Mouse (Mus musculus): ENCODE results near the gene Elp4. TPM values are rescaled to one million over a fixed set of nuclear protein-coding genes. Genes with fewer than 3 reads are reported as not detected.

Gene Elp4
- polyA plus RNA-seq, 1 experiment from 2014 or later, result 33.6 TPM

DNA sequence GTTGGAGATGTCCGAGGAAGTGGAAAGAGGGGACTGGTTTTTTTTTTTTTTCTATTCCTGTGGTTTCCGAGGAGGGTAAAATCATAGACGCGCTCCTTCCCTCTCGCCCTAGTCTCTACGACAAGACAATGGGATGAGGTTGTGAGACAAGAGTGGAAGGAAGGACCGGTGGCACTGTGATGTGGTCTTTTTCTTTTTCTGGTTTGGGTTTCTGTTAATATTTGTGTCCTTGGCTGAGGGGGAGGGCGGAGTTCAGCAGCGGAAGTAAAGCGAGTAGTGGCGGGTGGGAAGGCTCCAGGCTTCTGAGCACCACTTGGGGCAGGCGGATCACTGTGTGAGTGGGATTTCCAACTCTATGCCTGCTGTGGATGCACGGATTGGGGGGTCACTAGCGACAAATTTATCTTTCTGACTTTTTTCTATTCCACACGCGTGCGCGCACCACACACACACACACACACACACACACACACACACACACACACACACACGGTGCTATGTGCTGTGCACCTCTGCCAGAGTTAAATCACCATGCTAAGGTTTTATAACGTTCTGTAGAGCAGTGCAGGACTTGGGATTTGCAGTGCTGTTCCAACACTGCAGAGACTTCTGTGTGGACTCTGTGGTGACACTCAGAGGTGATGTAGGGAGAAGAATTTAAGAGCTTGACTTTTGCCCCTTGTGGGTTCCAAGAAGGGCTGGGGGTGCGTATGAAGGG, 221.6 kb downstream of the Elp4 start:
- no peaks in the 10 kb centered on the region for H3K36me3 ChIP-seq
- H3K4me1 ChIP-seq, result peaks cover 24% of the 10 kb centered on the region
- peaks cover 99% of the 10 kb centered on the region for H3K27me3 ChIP-seq (ENCODE audit: insufficient read depth, poor library complexity, severe bottlenecking)
- H3K27ac ChIP-seq, result no peak overlapping the region
- H3K4me3 ChIP-seq, result peak overlapping the region; percentile 24; the same call in 1 of the 2 replicates
- DNase-seq (ENCODE audit: low spot score), result peak; percentile 72
- H3K9me3 ChIP-seq, result no peaks in the 10 kb centered on the region
- WGBS, result 1% methylated on average over 21 of the region's 21 CpGs

DNA sequence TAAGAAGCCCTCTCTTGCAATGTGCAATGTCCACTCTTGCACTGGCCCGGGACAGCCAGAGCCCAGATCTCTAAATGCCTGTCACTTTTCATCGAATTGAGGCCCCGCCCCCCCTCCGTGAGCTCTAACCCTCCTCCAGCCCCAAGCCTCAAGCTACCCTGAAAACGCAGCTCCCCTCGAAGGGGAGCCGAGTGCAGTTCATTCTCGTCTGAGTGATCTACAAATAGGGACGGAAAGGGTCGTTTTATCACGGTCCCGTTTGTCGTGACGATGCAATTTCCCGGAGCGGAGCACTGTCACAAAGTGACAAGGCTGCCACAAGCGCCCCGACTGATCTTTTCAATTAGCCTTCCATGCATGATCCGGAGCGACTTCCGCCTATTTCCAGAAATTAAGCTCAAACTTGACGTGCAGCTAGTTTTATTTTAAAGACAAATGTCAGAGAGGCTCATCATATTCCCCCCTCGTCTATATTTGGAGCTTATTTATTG, 222.3 kb downstream of the Elp4 start:
- no peak overlapping the region for H3K27ac ChIP-seq
- H3K36me3 ChIP-seq, result no peaks in the 10 kb centered on the region
- no peaks in the 10 kb centered on the region for H3K9me3 ChIP-seq
- H3K4me3 ChIP-seq, result peak overlapping the region; percentile 24; the same call in 1 of the 2 replicates
- peaks cover 17% of the 10 kb centered on the region for H3K4me1 ChIP-seq
- peaks cover 99% of the 10 kb centered on the region for H3K27me3 ChIP-seq (ENCODE audit: insufficient read depth, poor library complexity, severe bottlenecking)
- under 1% methylated on average over 23 of the region's 23 CpGs for WGBS
- DNase-seq (ENCODE audit: low spot score), result peak; percentile 74

DNA sequence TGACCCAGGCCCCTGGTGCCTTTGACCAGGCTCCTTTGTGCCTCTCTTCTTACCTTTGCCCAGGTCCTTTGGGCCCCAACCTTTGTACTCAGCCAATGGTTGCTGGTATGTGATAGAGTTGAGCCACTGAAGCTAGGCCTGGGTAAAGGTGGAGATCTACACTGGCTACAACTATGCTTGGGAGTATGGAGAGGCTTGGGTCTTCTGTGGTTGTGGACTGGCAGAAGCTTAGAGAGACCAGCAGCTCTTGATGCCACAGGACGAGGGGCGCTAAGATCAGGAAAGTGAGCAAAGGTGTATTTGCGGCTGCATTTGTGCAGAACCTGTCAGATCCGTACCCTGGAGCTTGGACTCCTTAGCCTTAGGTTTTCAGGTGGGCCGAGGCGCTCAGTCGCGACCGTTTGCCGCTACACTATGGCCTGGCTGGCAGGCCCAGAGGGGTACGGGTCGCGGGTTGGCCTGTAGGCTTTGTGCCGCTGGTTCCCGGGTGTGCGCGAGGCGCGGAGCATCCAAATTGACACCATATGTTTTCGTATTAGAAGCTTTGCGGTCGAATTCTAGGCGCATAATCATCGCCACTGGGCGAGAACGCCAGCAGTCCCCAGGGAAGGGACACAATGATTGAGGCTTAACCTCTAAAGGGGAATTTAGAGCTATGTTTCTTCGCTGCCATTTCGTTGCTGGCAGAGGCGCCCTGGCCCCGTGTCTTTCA, 223.2 kb downstream of the Elp4 start:
- Histone ChIP-seq H3K9me3 (no peaks in the 10 kb centered on the region), H3K27ac (no peak overlapping the region), H3K27me3 (ENCODE audit: insufficient read depth, poor library complexity, severe bottlenecking) (peaks cover 99% of the 10 kb centered on the region), H3K4me1 (peaks cover 23% of the 10 kb centered on the region), H3K4me3 (no peak overlapping the region; the same call in 1 of the 2 replicates), H3K36me3 (no peaks in the 10 kb centered on the region)
- 2% methylated on average over 30 of the region's 30 CpGs for WGBS
- DNase-seq (ENCODE audit: low spot score), result peak; percentile 73

DNA sequence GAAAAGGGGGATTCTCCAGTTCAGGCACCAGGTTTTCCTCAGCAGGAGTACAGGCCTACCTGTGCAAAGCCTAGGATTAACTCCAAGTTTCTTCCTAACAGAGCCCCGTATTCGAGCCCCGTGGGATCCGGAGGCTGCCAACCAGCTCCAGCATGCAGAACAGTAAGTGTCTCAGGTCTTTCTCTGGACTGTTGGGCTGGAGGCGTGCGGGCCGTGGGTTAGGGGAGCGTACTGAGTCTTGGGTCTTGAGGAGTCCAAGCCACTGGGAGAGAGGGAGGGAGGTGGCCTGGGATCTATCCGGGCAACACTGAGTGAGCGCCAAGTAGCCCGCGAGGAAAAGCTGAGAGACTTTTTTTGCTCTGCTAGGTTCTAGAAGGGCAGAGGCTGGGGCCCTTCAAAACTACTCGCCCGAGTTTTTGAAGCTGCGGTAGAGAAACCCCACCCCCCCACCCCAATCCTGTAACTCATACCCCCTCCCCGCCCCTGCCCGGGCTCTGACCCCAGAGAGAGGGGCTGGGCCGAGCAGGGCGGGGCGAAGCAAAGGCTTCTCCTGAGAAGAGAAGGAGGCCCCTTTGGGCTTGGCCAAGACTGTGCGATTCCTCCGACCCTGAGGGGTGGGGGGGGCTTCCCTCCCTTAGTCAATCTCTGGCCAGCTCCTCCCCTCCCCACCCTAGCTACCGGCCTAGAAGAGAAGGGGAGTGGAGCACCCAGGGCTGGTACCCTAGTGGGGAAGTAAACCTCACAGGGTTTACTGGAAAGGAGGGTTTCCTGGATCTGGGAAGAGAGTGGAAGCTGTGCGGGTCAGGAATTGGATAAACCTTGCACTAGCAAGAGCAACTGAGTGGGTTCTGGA, 224.0 kb downstream of the Elp4 start:
- H3K4me1 ChIP-seq, result peaks cover 29% of the 10 kb centered on the region
- H3K36me3 ChIP-seq, result no peaks in the 10 kb centered on the region
- H3K9me3 ChIP-seq, result no peaks in the 10 kb centered on the region
- no peak overlapping the region for H3K27ac ChIP-seq
- WGBS, result under 1% methylated on average over 24 of the region's 24 CpGs
- H3K27me3 ChIP-seq (ENCODE audit: insufficient read depth, poor library complexity, severe bottlenecking), result peaks cover 98% of the 10 kb centered on the region
- H3K4me3 ChIP-seq, result no peak overlapping the region
- peak; percentile 72 for DNase-seq (ENCODE audit: low spot score)

DNA sequence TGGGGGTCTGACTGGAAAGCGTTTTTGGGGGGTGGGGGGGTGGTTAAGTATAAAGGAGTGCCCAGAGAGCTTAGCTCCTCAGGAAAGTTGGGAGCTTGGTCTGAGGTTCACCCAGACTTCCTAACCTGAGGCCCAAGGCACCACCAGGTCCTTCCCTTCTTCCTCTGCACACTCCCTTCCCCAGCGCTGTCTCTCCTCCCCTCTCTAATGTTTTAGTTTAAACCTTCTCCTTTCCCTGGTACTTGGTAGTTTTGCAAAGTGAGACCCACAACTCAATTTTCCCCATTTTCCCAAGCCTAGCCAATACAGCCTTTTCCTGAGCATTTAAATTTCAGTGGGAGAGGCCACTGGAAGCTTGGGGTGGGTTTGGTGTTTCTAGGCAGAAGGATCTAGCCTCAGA, 225.0 kb downstream of the Elp4 start:
- H3K36me3 ChIP-seq, result no peaks in the 10 kb centered on the region
- H3K4me3 ChIP-seq, result no peak overlapping the region
- peak; percentile 38 for DNase-seq (ENCODE audit: low spot score)
- H3K4me1 ChIP-seq, result peaks cover 39% of the 10 kb centered on the region
- peaks cover 98% of the 10 kb centered on the region for H3K27me3 ChIP-seq (ENCODE audit: insufficient read depth, poor library complexity, severe bottlenecking)
- no peaks in the 10 kb centered on the region for H3K9me3 ChIP-seq
- H3K27ac ChIP-seq, result no peak overlapping the region
- 6% methylated on average over 2 of the region's 2 CpGs for WGBS

DNA sequence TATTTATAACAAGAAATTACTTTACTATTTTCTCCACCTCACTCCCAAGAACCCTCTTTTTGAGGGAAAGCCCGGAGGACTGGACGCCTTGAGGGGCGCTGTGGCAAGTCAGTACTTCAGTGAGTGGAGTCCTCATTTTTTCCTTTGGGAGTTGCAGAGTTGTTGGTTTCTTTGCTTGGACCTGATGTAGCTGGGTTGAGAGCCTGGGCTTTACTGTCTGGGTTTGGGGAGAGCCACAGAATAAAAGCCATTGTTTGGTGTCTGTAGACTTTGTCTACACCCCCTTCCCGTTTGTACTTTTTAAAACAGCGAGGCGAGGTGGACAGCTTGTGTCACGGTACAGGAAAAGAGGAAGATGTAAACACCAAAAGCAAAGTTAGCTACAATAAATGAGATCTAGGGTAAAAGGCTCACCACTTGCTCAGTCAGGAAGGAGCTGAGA, 225.5 kb downstream of the Elp4 start:
- Histone ChIP-seq H3K9me3 (no peaks in the 10 kb centered on the region), H3K27me3 (ENCODE audit: insufficient read depth, poor library complexity, severe bottlenecking) (peaks cover 98% of the 10 kb centered on the region), H3K27ac (no peak overlapping the region), H3K36me3 (no peaks in the 10 kb centered on the region), H3K4me3 (no peak overlapping the region), H3K4me1 (peaks cover 44% of the 10 kb centered on the region)
- 2% methylated on average over 7 of the region's 7 CpGs for WGBS
- DNase-seq (ENCODE audit: low spot score), result peak; percentile 61

DNA sequence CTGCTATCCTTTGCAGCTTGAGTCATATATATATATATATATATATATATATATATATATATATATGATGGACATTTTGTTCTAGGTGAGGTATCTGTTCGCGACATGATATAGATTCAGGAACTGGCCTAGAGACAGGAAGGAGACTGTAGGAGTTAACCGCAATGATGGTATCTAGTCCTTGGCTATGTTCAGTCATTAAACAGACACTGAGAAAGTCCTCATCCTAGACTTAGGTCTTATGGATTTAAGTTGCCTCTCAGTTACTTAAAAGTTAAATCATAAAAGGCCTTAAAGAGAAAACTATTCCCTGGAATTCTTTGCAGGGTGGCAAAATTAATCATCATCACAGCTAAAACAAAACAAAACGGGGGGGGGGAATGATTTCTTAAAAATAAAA, 226.1 kb downstream of the Elp4 start:
- Histone ChIP-seq H3K4me3 (no peak overlapping the region), H3K27ac (no peak overlapping the region), H3K4me1 (peaks cover 48% of the 10 kb centered on the region), H3K36me3 (no peaks in the 10 kb centered on the region), H3K27me3 (ENCODE audit: insufficient read depth, poor library complexity, severe bottlenecking) (peaks cover 98% of the 10 kb centered on the region), H3K9me3 (no peaks in the 10 kb centered on the region)
- DNase-seq (ENCODE audit: low spot score), result no peak
- WGBS, result 10% methylated on average over 4 of the region's 4 CpGs

DNA sequence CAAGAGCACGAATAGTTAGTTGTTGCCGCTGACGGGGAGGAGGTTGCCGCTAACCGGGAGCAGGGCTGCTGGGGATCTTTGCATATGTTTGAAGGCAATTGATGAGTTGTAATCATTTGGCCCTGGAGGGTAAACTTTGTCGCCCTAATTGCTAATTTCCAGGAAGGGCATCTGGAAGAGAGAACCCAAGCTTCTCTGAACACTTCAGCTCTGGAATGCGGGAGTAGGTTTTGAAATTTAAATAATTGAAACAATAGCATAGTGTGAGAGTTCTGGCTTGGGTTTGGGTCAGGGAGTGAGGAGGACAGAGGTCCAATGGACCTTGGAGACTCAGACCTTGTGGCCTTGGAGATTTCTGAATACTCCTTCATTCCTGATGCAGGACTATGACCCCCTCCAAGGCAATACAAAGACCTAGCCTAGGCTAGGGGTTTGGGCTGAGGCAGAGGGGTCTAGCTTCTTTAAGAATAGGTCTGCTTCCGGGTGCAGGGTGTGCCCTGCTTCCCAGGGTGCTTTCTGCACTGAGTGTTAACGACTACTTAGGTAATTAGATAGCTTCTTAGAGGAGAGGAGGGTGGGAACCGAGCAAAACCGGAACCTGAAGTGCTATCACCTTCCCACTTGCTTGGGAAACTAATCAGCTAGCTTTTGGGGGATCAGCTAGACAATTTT, 226.8 kb downstream of the Elp4 start:
- 1% methylated on average over 11 of the region's 11 CpGs for WGBS
- DNase-seq (ENCODE audit: low spot score), result peak; percentile 55
- Histone ChIP-seq H3K4me3 (no peak overlapping the region), H3K27ac (no peak overlapping the region), H3K36me3 (no peaks in the 10 kb centered on the region), H3K27me3 (ENCODE audit: insufficient read depth, poor library complexity, severe bottlenecking) (peaks cover 98% of the 10 kb centered on the region), H3K4me1 (peaks cover 45% of the 10 kb centered on the region), H3K9me3 (no peaks in the 10 kb centered on the region)

DNA sequence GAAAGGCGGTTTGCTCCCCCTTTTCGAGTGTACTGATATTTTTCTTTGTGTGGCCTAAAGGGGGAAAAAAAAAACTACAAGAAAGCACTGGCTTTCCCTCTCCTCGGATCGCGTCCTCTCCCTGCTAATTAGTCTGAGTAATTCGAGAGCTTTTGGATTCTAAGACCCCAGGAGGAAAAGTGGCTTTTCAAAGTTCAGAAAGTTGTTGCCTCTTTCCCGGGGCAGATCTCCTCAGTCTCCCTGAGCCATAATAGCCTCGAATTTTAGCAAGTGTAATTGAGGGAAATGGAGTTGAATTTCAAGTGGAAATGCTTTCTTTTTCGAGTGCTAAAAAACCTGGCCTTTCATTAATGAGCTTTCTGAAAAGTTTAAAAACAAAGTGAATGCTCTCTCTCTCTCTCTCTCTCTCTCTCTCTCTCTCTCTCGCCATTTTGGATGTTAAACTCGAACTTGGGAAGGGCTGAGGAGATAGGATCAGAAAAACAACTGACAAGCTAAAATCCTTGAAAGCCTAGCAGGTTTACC, 227.4 kb downstream of the Elp4 start:
- H3K27ac ChIP-seq, result no peak overlapping the region
- H3K27me3 ChIP-seq (ENCODE audit: insufficient read depth, poor library complexity, severe bottlenecking), result peaks cover 98% of the 10 kb centered on the region
- peak overlapping the region; percentile 59; the same call in 1 of the 2 replicates for H3K4me3 ChIP-seq
- 1% methylated on average over 11 of the region's 11 CpGs for WGBS
- H3K36me3 ChIP-seq, result no peaks in the 10 kb centered on the region
- H3K4me1 ChIP-seq, result peaks cover 45% of the 10 kb centered on the region
- H3K9me3 ChIP-seq, result no peaks in the 10 kb centered on the region
- DNase-seq (ENCODE audit: low spot score), result no peak

DNA sequence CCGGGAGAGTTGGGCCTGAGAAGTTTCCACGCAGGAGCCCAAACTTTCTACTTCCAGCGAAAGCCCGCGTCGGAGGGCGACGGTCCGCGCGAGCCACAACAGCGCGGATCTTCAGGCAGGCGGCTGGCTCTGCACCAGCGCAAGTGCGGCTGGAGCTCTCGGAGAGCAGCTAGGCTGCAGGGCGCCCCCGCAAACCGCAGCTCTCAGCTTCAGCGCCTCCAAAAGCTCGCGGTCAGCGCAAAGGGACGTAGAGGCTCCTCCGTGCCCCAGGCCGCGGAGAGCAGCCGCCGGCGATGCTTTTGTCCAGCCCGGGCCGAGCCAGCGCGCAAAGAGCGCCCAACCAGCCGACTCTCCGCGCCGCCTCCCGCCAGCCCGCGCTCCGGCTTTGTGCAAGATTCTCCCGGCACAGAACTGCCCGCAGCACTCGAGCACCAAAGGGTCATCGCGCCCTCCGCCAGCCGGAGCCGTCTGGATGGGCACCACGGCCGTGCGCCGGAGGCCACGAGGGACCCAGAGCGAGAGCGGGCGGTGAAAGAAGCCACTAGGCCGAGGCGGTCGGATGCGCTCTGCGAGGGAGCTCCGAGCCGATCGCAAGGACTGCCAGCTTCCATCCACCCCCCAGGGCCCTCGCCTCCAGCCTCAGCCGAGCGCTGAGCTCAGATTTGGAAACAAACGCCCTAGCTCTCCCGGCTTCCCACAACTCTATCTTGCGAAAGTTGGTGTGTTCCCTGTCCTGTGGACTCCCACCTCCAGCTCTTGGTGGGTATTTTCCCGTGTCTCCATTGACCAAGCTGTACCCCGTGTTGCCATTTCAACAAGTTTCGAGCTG, 228.1 kb downstream of the Elp4 start:
- Histone ChIP-seq H3K27ac (peak overlapping the region; percentile 42; the same call in 1 of the 2 replicates), H3K9me3 (no peaks in the 10 kb centered on the region), H3K4me3 (peak overlapping the region; percentile 59), H3K4me1 (peaks cover 42% of the 10 kb centered on the region), H3K27me3 (ENCODE audit: insufficient read depth, poor library complexity, severe bottlenecking) (peaks cover 98% of the 10 kb centered on the region), H3K36me3 (no peaks in the 10 kb centered on the region)
- DNase-seq (ENCODE audit: low spot score), result no peak
- WGBS, result under 1% methylated on average over 77 of the region's 77 CpGs

DNA sequence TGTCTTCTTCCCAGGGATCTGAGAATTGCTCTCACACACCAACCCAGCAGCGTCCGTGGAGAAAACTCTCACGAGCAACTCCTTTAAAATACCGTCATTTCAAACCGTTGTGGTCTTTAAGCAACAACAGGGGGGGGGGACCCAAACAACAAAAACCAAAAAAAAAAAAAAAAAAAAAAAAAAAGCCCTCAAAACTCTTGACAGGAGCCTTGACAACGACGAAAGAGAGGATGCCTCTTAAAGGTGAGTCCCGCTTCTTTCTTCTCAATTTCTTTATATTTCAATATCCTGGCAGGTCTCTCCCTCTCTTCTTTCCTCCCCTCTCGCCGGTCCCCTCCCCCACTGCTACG, 228.7 kb downstream of the Elp4 start:
- Histone ChIP-seq H3K27me3 (ENCODE audit: insufficient read depth, poor library complexity, severe bottlenecking) (peaks cover 98% of the 10 kb centered on the region), H3K27ac (no peak overlapping the region), H3K4me3 (peak overlapping the region; percentile 59), H3K9me3 (no peaks in the 10 kb centered on the region), H3K36me3 (no peaks in the 10 kb centered on the region), H3K4me1 (peaks cover 39% of the 10 kb centered on the region)
- DNase-seq (ENCODE audit: low spot score), result no peak
- 0% methylated on average over 11 of the region's 11 CpGs for WGBS
